Mouse (Mus musculus) heart, postnatal 0 days (tissue): ENCODE data around the gene Ulk1. TPM values are rescaled to one million over a fixed set of nuclear protein-coding genes. Genes with fewer than 3 reads are reported as not detected.

Experiments used
- ATAC-seq: fragments of 200-750 bp; cut with Nextera tagmentation; 2 replicates; pipeline ENCODE4 v1.8.0; 2017; ENCODE audit warnings: low read depth, moderate number of reproducible peaks, moderate library complexity; ENCODE audit not compliant: insufficient read depth
- DNase-seq: peaks from one replicate; pipeline ENCODE4 v3.0.0-alpha.2; 2016; ENCODE audit warnings: low spot score
- H3K27ac ChIP-seq: fragments of 300-500 bp; sonication (generic); 2 replicates; pipeline ENCODE4 v1.5.1; 2014; ENCODE audit warnings: low read depth, mild to moderate bottlenecking
- H3K27me3 ChIP-seq: fragments of 300-500 bp; sonication (generic); 2 replicates; pipeline ENCODE4 v1.6.1; 2014; ENCODE audit warnings: low read length, mixed read lengths; ENCODE audit not compliant: control insufficient read depth, insufficient read depth
- H3K36me3 ChIP-seq: fragments of 300-500 bp; sonication (generic); replicated peaks from 2 replicates; pipeline ENCODE4 v1.6.1; 2014; ENCODE audit warnings: low read length, mixed read lengths; ENCODE audit not compliant: control insufficient read depth, insufficient read depth
- H3K4me1 ChIP-seq: fragments of 300-500 bp; sonication (generic); 2 replicates; pipeline ENCODE4 v1.6.1; 2014; ENCODE audit warnings: antibody characterized with exemption; ENCODE audit not compliant: control insufficient read depth, insufficient read depth
- H3K4me2 ChIP-seq: fragments of 300-500 bp; sonication (generic); 2 replicates; pipeline ENCODE4 v1.6.1; 2014; ENCODE audit warnings: low read depth, mild to moderate bottlenecking, low read length, moderate library complexity
- H3K4me3 ChIP-seq: fragments of 300-500 bp; sonication (generic); 2 replicates; pipeline ENCODE4 v1.5.1; 2014; ENCODE audit warnings: low read depth, low read length
- H3K9ac ChIP-seq: fragments of 300-500 bp; sonication (generic); replicated peaks from 2 replicates; pipeline ENCODE4 v1.6.1; 2014; ENCODE audit warnings: low read depth, low read length, mixed read lengths
- H3K9me3 ChIP-seq: fragments of 300-500 bp; sonication (generic); replicated peaks from 2 replicates; pipeline ENCODE4 v1.6.1; 2016; ENCODE audit warnings: low read length; ENCODE audit not compliant: control insufficient read depth
- CTCF ChIP-seq: IDR thresholded peaks from 2 replicates; pipeline ENCODE4 v1.5.1; 2016; ENCODE audit warnings: antibody characterized with exemption, control low read depth, low read depth
- EP300 ChIP-seq: IDR thresholded peaks from 2 replicates; pipeline ENCODE4 v1.6.1; 2016; ENCODE audit warnings: antibody characterized with exemption, low read depth
- WGBS: fragments of 180-500 bp; shearing (Covaris S2); extraction: QIAGEN DNeasy Blood & Tissue Kit; methylation state at CpG from one replicate; pipeline ENCODE4 v1.1.7; 2014; 5-methylcytosine and 5-hydroxymethylcytosine counted together
- polyA plus RNA-seq: library from polyadenylated mRNA; unstranded; fragments of >200 nt; fragmentation: Nextera tagmentation; extraction: Ambion mirVana; gene quantifications from 2 replicates; pipeline ENCODE4 v1.2.1, GENCODE M21; 2015
- total RNA-seq: library from RNA; depleted of rRNA; stranded (reverse); fragments of >200 nt; gene quantifications from 2 replicates; pipeline ENCODE4 v1.2.3, GENCODE M21; 2014; ENCODE audit warnings: low replicate concordance; rRNA removed

Gene Ulk1
- 31.8 and 36.3 TPM in 2 replicates for total RNA-seq
- 9.8 TPM in 2 replicates for polyA plus RNA-seq

GRCm38 (mm10) chr5:110809667-110810325 is at the start of gene Ulk1:
Gene Ulk1, minus strand, starts transcription at chr5:110810097.
- peak within 1 kb of the TSS; percentile 99 for H3K4me2 ChIP-seq
- H3K36me3 ChIP-seq = no peaks in the 10 kb centered on the region
- TF ChIP-seq EP300 (no peak), CTCF (no peak)
- WGBS = under 1% methylated on average over 64 of the region's 80 CpGs
- ATAC-seq (peak; percentile 96), DNase-seq (peak; percentile 98)
- peaks cover 24% of the 10 kb centered on the region for H3K4me1 ChIP-seq
- H3K27ac ChIP-seq = peak within 1 kb of the TSS; percentile 92
- H3K27me3 ChIP-seq = no peaks in the 10 kb centered on the region
- no peaks in the 10 kb centered on the region for H3K9me3 ChIP-seq
- peak within 1 kb of the TSS; percentile 98 for H3K4me3 ChIP-seq
- peak within 1 kb of the TSS; percentile 99 for H3K9ac ChIP-seq

- H3K27me3 ChIP-seq = no peaks in the 10 kb centered on the region
- TF ChIP-seq EP300 (no peak), CTCF (no peak)
- no peaks in the 10 kb centered on the region for H3K9me3 ChIP-seq
- DNase-seq (peak; percentile 56), ATAC-seq (peak; percentile 70)
- H3K4me2 ChIP-seq = peak overlapping the region; percentile 38
- H3K27ac ChIP-seq = peak overlapping the region; percentile 84
- H3K4me3 ChIP-seq = peak overlapping the region; percentile 20; the same call in 1 of the 2 replicates
- H3K4me1 ChIP-seq = peaks cover 15% of the 10 kb centered on the region
- WGBS = 37% methylated on average over 13 of the region's 13 CpGs
- no peaks in the 10 kb centered on the region; the same call in 1 of the 2 replicates for H3K36me3 ChIP-seq
- 0 out of 2 replicates have a peak overlapping the region, but pooled peaks have one; percentile 7 for H3K9ac ChIP-seq
Observed at GRCm38 (mm10) chr5:110859013-110859650, 49.2 kb upstream of the Ulk1 start.

DNA sequence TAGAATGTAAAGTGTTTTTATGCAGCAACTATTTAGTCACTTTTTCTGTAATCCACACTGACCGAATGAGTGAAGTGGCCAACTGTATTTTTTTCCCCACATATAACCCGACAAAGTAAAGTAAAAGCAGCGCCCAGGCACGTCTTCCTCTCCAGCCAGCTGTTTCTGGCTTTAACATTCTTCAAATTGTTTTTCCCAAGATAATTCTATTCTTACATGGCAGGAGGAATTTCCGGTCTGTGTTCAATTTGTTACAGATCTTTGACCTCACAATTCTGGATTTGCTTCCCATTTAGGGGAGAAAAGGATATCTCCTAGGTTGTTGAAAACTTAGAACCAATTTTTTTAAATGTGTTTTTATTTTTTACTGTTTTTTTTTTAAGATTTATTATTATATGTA is 47.2 kb upstream of the Ulk1 start:
- peak; percentile 68 for DNase-seq
- no peak overlapping the region for H3K4me2 ChIP-seq
- peak overlapping the region; percentile 70 for H3K27ac ChIP-seq
- H3K36me3 ChIP-seq = peaks cover 4% of the 10 kb centered on the region; the same call in 1 of the 2 replicates
- no peaks in the 10 kb centered on the region for H3K27me3 ChIP-seq
- peak; percentile 39; the same call in 1 of the 2 replicates for ATAC-seq
- H3K9me3 ChIP-seq = no peaks in the 10 kb centered on the region
- no peak overlapping the region for H3K9ac ChIP-seq
- H3K4me1 ChIP-seq = peaks cover 15% of the 10 kb centered on the region
- H3K4me3 ChIP-seq = no peak overlapping the region
- 6% methylated on average over 5 of the region's 5 CpGs for WGBS
- TF ChIP-seq CTCF (no peak), EP300 (no peak)

DNA sequence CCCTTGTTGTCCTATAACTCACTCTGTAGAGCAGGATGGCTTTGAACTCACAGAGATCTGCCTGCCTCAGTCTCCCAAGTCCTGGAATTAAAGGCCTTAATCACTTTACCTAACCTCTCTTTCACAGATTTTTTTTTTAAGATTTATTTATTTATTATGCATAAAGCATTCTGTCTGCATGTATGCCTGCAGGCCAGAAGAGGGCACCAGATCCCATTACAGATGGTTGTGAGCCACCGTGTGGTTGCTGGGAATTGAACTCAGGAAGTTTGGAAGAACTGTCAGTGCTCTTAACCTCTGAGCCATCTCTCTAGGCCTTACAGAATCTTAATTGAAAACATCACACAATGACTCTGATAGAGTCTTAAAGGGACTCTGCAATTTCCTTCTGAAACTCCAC is 43.1 kb upstream of the Ulk1 start:
- Histone ChIP-seq H3K4me3 (no peak overlapping the region), H3K9ac (no peak overlapping the region), H3K36me3 (peaks cover 29% of the 10 kb centered on the region), H3K9me3 (no peaks in the 10 kb centered on the region), H3K4me1 (peaks cover 10% of the 10 kb centered on the region), H3K4me2 (no peak overlapping the region), H3K27ac (no peak overlapping the region), H3K27me3 (no peaks in the 10 kb centered on the region)
- no peak for ATAC-seq
- TF ChIP-seq EP300 (no peak), CTCF (no peak)
- 79% methylated on average over 1 of the region's 1 CpGs for WGBS
- no peak for DNase-seq

DNA sequence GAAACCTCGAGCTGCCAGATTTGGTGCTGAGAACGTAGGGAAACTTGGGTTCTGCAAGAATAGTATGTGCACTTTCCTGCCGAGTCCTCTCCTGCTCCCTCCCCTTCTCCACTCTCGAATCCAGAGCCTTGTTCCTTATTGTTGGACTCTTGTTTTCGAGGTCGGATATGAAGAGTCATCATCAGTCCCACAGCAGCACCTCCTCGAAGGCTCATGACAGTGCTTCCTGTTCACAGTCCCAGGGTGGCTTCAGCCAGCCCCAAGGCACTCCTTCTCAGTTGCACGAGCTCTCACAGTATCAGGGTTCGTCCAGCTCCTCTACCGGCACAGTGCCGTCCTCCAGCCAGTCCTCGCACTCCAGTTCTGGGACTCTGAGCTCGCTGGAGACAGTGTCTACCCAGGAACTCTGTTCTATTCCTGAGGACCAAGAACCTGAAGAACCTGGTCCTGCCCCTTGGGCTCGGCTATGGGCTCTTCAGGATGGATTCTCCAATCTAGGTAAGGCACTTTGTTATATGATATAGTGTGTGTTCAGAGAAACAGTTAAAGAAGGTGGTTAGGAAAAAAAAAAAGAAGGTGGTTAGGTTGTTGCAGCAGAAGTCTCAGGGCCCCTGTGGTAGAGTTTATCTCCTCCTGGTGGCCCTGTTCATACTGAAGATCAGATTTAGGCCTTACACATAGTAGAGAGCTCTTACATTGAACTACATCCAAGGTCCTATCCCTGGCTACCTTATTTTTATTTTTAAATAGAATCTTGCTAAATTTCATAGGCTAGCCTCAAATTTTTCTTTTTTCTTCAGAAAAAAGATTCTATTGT is 31.4 kb upstream of the Ulk1 start:
- TF ChIP-seq EP300 (no peak), CTCF (no peak)
- Histone ChIP-seq H3K9me3 (no peaks in the 10 kb centered on the region), H3K9ac (no peak overlapping the region), H3K27me3 (no peaks in the 10 kb centered on the region), H3K4me3 (no peak overlapping the region), H3K4me2 (no peak overlapping the region), H3K27ac (no peak overlapping the region), H3K36me3 (peaks cover 10% of the 10 kb centered on the region; the same call in 1 of the 2 replicates), H3K4me1 (0 out of 2 replicates have a peak, but pooled peaks cover 6% of the 10 kb centered on the region)
- WGBS = 89% methylated on average over 14 of the region's 14 CpGs
- no peak for DNase-seq
- no peak for ATAC-seq
